Mouse (Mus musculus) cerebellum, adult 11-12 months (tissue): ENCODE results near the gene Lonp1.
A peak's percentile ranks its signal among the peaks of the same experiment; 100 is the strongest.

Source experiments
- DNase-seq: peaks from one replicate; pipeline ENCODE4 v3.0.0; 2022

The Lonp1 gene

DNA sequence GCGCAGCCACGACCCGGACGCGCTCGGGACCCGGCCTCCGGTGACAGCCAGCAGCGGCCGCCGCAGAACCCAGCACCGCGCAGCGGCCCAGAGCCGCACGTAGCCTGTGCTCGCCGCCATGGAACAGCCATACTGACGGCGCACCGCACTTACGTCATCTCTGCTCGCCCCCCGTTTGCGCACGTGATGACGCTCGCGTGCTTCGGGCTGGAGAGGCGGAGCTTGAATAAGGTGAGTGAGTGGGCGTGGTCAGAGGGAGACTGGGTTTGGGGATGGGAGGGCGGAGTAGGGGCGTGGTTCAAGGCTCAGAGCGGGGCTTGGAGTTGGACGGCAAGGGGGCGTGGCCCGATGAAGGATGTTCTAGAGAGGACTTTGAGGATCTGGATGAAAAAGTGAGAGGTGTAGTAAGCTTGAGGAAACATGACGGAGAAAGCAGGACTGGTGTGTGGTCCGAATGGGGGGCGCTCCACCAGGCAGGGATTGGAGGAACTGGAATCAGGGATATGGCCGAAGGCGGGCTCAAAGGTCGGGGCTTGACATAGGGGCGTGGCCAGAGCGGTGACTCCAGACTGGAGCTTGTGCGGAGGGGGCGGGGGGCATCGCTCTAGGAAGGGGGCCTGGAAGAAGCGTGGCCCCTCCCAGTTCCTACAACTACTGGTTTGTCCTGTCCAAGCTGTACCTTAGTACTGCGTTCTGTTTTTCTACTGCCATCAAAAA is at the start of gene Lonp1:
Gene Lonp1 (minus strand): TSS at position 134 of the 717 bp plus-strand sequence.
- DNase-seq = peak; percentile 97

DNA sequence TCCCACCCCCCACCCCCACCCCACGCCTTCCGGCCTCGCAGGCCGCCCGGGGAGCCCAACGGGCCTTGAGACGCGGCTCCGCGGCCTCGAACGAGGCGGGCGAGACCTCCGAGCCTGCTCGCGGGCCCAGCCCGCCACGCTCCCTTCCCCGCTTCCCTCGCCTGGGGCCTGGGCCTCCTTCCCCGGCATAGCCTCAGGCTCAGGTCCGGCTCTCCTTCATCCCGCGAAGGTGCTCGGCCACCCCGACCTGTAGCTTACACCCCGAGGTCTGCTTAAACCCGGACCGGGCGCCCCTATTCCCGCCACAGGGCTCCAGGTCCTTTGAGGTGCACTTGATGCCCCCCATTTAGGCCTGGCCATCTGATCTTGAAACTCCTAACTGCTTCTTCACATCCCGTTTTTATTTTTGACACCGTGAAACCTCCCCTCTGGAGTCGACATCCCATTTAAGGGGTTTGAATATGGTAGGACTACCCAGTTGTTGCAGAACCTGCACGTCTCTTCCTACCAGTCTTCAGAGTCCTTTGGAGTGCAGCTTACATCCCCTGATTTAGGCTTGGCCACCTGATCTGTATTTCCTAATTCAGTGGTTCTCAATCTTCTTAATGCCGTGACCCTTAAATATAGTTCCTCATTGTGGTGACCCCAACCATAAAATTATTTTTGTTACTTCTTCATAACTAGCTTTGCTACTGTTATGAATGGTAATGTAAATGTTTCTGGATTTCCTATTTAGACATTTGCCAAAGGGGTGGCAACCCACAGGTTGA is 47.1 kb upstream of the Lonp1 start:
- DNase-seq = peak; percentile 65

DNA sequence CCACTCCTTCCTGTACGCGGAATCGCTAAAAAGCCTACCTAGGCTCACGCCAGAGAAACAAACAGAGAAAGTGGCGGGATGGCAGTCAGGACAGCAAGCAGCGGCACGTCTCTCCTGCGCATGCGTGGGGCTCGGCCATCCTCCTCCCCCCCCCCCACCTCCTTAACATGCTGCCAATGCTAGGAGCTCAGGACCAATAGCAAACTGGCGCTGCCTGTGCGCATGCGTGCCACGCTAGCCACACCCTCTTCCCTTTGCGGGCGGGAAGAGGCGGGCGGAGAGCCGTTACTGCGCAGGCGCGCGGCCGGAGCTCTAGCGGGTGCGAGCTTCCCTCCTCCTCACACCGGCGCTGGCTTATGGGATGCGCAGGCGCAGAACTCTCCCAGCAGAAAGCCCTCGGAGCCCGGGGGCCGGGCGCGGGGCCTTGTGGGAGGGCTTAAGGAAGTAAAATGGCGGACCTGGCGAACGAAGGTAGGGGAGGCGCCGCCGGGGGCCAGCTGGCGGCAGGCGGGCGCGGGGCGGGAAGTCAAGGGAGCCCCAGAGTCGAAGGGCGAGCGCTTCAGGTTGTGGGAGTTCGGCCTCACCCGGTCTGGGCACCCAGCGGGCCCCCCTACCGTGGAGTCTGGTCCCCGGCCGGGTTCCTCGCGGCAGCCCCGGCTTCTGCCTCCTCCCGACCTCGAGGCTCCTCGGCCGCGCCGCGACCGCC is 46.4 kb upstream of the Lonp1 start, which contains the start of gene Ranbp3:
Gene Ranbp3 (plus strand): TSS at position 354 of the 706 bp plus-strand sequence.
- peak; percentile 100 for DNase-seq

DNA sequence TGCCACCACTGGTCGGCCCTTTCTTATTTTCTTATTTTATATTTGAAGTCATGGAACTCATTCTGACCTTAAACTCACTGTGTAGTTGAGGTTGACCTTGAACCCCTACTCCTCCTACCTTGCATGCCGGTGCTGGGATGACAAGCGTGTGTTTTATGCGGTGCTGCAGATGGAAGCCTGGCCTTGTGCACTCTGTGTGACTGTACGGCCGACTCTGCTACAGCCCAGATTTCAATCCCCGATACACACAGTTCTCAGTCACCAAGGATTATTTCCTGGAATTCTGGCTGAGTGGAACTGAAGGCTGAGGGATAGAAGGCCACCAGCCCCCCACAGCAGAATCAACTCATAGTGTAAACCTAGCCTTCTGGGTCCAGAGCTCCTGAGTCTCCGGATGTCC is 43.1 kb upstream of the Lonp1 start:
- DNase-seq = no peak

DNA sequence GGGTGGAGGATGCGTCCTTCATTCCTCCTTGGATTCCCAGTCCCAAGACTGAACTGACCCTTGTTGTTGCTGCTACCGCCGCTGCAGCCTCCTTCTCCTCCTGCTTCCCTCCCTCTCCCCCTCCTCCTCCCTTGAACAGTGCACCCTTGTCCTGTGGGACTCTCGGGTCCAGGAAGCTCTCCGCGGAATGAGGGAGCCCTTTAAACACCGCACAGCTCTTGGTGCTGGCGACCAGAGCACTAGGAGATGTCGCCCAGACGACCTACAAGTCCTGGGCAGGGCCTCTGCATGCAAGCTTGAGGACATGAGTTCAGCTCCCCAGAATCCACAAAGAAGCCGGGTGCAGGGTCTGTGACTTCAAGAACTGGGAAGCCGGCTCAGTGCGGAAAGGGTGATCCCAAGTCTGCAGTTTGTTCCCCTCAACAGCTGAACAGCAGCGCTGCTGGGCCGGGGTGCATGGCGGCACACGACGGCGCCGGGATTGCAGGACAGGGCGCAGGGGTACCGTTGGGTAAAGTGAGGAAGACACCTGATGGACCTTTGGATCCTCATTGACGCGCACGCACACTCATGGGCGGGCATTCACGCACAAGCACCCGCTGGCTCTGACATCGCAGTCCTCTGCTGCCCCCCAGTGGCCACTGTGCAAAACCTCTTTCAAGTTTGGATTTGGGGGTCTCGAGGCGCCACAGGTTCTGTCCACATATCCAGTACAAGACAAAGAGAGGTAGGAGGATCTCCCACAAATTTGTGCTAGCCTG is 41.9 kb upstream of the Lonp1 start:
- DNase-seq = peak; percentile 80

DNA sequence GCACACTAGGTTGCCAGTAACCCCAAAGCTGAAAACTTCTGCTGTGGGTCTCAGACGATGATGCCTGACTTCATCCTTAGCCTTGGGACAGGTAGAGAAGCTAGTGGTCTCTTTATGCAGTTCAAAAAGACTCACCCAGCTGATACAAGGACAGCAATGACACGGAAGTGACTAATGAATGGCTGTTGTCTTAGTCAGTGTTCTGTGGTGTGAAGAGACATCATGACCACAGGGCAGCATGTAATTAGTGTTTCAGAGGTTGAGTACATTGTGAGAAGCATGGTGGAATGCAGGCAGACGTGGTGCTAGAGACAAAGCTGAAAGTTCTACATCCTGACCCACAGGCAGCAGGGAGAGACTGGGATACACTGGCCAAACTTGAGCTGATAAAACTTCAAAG is 40.9 kb upstream of the Lonp1 start:
- no peak for DNase-seq

DNA sequence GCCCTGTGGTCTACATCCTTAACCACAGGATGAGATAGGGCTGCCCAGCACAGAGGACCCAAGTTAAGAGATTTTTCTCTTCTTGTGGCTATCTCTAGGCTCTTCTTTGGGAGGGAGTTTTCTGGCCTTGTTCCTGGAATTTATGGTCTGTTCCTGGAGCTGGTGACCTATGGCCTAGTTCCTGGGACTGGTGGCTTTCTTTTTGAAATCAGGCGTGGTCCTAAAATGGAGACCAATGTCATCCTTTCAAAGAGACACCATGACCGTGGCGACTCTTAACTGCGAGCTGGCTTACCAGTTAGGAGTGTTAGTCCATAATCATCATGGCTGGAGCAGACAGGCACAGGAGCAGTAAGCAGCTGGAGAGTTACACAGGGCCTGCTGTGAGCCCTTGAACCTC is 39.7 kb upstream of the Lonp1 start:
- no peak for DNase-seq

DNA sequence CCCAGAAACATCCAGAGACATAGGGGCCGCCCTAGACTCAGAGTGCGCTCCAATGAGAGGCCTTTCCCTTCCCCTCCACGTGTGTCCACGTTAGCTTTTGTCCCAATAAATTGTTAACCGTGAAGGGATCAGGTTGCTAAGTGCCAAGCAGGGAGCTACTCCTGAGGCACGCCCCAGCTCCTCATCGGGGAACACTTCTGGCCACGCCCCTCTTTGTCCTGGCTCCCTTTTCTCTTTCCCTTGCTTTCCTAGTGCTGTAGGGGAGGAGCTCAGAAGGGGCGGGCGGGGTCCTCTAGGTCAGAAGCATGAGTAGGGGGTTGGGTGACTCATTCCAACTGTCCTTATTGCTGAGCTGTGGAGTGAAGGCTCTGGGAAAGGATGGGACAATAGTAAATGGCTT is 37.6 kb upstream of the Lonp1 start:
- DNase-seq = no peak

DNA sequence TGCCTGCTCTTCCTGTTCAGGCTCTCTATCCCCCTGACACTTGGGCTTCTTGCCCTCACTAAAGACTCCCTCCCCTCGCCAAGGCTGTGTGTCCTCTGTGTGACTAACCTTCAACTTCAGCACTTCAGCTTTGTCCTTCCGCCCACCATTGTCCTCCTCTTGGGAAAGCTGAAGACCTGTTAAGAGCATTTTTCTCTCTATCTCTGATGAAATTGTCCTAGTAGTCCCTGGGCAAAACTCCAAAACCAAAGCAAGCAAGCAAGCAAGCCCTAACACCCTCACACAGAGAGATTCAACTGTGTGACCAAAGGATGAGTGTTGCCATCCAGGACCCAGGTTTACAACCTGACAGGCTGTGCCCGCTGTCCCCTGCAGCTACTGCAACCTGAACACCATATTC is 37.0 kb upstream of the Lonp1 start:
- DNase-seq = no peak

DNA sequence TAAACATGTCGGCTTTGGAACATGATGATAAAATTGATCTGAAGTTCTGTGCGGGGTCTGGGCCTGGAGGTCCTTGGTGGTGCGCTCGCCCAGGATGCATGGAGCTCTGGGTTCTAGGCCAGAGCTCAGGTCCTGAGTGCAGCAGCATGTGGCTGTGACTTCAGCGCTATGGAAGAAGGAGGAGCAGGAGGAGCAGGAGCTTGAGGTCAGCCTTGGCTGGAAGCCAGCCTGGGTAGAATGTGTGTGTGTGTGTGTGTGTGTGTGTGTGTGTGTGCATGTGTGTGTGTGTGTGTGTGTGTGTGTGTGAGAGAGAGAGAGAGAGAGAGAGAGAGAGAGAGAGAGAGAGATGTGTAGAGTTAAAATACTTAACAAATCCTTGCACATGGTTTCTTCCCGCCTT is 29.5 kb upstream of the Lonp1 start:
- DNase-seq = no peak

DNA sequence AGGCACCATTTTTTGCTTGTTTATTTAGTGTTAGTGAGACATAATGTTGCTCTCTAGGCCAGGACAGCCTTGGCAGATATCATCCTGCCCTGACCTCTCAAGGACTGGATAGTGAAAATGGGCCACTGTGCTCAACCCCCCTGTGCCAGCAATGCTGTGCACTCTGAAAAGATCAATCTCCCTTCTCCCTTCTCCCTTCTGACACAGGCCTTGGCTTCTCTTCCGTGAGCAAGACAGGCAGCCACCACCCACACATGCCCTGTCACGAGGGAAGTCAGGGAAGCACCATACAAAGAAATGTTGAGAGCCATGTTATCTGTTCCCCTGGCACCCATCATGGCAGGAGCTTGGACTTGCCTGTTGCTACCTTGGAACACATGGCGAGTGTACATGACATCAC is 28.6 kb upstream of the Lonp1 start:
- no peak for DNase-seq

DNA sequence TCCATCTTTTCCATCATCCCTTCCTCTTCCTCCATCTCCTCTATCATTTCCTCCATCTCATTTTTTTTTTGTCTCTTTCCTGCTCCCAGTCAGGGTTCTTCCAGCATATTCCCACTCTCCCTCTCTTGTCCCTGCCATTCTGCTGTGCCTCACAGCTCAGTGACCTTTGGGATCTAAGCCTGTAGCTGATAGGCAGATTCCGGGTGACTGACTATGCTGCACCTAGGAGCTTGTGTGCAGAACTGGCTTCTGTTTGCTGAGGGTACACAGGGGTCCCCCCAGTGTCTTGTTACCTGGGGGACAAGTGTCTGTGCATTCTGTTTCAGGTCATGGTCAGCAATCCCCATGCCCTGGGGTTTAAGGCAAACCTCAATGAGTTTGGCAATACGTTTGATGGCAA is 28.1 kb upstream of the Lonp1 start:
- no peak for DNase-seq

DNA sequence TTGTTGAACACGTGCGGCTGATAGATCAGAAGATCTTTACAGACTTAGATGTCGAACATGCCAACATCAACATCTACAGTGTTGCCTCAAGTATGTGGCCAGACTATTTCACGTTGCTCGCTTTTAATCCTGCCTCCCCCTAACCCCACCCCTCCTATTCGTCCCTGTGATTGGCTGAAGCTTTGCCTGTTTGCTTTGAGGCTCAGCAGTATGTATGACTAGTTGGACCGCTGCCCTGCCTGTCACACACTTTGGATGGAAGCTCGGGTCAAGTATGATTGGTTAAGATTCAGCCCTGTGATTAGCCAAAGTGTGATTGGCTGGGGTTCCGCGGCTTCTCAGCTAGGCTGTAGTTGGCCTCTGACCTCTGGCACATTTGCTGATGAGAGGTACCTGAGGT is 25.1 kb upstream of the Lonp1 start:
- DNase-seq = no peak

DNA sequence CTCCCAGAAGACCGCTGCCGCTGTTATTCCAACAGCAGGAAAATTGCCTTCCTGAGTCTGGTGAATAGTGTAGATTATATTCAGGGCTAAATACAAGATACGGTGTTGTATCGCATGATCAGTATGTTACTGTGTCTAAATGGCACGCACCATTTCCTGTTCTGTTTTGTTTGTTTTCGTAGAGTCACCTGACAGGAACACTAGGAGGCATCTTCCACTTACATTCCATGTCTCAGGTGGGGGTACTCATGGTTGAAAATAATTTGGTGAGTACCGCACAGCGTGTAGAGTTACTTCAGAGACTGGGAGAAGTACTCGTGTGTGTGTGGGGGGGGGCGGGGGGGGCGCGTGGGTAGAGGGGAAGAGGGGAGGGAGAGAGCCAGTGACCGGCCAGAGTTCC is 20.9 kb upstream of the Lonp1 start:
- no peak for DNase-seq

DNA sequence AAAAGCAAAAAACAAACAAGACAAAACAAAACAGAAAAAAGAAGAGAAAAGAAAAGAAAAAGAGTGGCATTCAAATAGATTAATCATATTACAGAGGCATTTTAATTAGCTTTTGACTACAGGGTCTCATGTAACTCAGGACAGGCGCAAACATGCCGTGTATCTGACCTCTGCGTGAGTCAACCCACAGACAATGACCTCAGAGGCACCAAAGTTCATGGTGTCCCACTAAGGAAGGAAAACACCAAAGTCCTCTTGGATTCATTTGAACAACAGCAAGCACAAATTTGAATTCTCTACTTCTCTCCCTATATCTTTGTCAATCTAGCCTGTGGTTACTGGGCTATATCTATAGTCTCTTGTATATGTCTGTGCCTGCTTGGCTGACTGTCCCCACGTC is 16.6 kb upstream of the Lonp1 start:
- no peak for DNase-seq

DNA sequence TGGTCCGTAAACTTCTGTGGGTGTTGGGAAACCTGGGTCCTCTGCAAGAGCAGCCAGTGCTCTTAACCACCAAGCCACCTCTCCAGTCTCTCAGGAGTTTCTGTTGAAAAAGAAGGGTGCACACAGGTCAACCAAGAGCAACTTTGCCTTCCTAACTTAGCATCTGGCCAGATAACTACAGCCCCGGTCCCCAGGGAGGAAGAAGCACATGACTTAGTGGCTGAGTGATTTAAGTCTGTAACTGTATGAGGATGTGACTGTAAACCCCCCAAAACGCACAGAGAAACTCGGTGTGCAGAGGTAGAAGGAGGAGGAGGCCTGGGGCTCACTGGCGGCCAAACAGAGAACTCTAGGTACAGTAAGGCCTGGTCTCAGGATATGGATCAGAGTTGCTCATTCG is 7.3 kb upstream of the Lonp1 start:
- DNase-seq = no peak

DNA sequence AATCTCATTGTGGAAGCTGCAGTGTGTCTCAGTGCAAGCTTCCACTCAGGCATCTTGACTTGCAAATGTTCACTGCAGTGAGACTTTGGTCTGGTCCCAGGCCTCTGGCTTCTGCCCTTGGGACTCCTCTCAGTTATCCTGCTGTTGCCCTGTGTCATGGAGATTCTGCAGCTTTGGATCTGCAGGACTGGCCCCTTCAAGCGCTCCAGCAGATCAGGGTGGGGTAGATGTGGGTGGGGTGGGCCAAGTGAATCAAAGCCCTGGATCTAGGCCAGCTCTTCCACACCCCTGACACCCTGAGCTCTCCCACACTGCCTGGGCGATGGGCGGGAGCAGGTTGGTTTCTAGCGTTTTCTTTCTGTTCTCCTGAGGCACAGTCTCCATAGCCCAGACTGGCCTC is 5.1 kb upstream of the Lonp1 start:
- no peak for DNase-seq

DNA sequence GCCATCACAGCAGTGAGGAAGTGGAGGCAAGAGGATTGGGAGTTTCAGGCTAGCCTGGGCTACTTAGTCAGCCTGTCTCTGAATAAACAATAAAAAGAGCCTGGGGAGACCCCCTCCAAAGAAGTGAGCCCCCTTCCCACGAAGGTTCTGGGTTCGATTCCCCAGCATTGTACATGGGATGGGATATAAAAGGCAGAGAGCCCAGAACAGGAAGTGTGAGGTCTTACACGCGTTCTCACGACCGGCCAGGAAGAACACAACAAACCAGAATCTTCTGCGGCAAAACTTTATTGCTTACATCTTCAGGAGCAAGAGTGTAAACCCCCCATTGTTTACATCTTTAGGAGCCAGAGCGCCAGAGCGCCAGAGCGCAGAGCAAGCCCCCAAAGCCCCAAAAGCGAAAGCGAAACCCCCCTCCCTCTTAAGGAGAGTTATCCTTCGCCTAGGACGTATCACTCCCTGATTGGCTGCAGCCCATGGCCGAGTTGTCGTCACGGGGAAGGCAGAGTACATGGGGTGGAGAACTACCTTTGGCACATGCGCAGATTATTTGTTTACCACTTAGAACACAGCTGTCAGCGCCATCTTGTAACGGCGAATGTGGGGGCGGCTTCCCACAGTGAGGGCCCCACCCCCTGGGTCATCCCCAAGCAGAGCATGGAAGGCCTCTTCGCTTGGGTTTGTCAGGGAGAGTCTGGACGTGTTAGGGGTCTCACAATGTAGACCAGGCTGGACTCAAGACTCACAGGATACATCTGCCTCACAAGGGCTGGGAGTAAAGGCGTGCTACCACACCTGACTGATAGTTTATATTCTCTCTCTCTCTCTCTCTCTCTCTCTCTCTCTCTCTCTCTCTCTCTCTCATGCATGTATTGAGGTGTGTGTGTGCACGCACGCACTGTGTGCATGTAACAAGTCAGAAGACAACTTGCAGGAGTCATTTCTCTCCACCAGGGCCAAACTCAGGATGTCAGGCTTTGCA is 3.4 kb upstream of the Lonp1 start:
- peak; percentile 20 for DNase-seq

DNA sequence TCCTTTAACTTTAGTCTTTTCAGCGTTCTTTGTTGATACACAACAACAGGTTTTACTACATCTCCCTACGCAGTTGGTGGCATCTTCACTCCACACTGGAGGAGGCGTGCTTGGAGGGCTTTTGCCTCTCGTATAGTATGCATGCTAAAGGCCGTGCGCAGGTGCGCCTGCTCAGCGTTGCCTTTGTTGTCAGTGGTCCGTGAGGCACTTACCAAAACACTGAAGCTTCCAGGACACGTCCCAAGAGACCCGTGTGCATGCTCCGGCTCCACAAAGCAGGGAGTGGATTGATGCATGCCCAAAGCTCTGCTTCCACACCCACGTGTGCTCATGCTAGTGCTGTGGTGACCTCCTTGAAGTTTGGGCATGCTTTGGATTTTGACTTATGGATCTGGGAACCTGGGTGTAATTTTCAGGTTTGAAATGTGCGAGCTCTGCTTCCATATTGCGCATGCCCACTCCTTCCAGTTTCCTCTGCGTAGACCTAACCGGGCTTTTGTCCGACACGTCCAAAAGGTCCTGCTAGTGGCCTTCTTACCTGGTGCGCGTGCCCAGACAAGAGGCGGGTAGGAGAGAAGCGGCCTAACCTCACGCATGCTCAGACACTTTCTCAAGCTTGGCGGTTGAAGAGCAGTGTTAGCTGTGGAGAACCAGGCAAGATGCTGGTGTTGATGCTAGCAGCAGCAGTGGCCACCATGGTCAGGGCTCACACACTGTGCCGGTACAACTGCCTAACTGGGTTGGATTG is 1.0 kb upstream of the Lonp1 start, which contains the start of gene Catsperd:
Gene Catsperd (plus strand): TSS at position 614 of the 748 bp plus-strand sequence.
- peak; percentile 72 for DNase-seq

DNA sequence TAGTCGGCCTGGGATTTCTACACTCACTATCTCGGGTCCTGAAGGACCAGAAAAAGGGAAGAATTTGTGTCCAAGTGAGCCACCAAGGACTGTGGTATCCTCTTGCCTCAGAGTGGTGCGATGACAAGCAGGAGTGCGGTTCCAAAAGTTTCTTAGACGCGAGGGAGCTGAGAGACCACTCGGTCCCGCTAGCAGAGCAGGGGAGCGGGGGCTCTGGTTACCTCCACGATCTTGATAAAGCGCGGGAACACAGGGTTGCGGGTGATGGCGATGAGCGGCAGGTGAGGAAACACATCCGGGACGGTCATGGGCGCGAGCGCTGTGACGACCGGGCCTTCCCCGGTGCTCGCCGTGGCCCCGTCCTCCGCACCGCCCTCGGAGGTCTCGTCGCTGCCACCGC is 427 bp downstream of the Lonp1 start:
- DNase-seq = no peak

DNA sequence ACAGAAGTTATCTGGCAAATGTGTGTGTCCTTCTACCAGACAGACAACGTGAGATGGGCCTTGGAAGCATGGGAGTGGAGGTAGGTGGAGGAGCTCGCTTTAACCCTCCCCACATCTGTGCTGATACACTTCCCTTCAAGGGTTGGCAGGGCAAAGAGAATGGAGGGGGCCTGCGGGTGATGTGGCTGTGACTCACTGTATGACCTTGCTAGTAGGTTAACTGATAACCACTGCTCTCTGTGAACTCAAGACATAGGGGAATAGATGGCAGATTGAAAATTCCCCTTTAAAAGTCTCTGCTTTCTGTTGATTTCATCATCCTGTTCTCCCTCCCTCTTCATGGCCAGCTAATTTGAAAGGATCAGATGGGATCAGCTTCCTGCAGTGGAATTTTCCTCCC is 1.2 kb downstream of the Lonp1 start:
- peak; percentile 30 for DNase-seq
